Mouse (Mus musculus): ENCODE data around the gene Nxf2. TPM values are rescaled to one million over a fixed set of nuclear protein-coding genes. Genes with fewer than 3 reads are reported as not detected.
A peak's percentile ranks its signal among the peaks of the same experiment; 100 is the strongest.

Nxf2 gene
- 0.45 and 0.61 TPM in 2 replicates for polyA plus RNA-seq (2016; fragmentation: Nextera tagmentation; extraction: Ambion mirVana)

DNA sequence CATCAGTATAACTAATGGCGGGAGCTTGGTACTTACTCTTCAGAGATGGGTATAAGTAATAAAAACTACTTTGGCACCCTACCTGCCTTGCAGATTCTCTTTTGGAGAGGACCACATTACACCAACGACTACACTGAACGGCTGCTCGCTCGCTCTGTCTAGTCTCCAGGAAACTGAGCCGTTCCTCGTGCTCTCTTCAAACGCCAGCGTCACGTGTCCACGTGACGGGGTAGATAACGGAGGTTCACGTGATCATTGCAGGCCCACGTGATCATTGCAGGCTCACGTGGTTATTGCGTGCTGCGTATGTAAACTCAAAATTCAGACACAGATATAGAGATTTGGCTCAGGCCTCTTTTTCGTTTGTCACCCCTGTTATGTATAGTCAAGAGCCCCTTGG is at the start of gene Nxf2:
Gene Nxf2 (minus strand): TSS at position 209 of the 400 bp plus-strand sequence.
- whole genome bisulfite sequencing, result 90% methylated on average over 19 of the region's 19 CpGs
- no peak within 1 kb of the TSS for H3K9ac ChIP-seq (replicated peaks)
- H3K27ac ChIP-seq (replicated peaks), result no peak within 1 kb of the TSS
- H3K4me3 ChIP-seq, result peak within 1 kb of the TSS; percentile 33
- no peaks in the 10 kb centered on the region for H3K4me1 ChIP-seq
- H3K27me3 ChIP-seq, result peaks cover 20% of the 10 kb centered on the region
- no peaks in the 10 kb centered on the region for H3K9me3 ChIP-seq
- no peaks in the 10 kb centered on the region for H3K36me3 ChIP-seq
- no peak for ATAC-seq (ENCODE audit: low FRiP score, low read depth)
- peak within 1 kb of the TSS; percentile 48 for H3K4me2 ChIP-seq (replicated peaks)

DNA sequence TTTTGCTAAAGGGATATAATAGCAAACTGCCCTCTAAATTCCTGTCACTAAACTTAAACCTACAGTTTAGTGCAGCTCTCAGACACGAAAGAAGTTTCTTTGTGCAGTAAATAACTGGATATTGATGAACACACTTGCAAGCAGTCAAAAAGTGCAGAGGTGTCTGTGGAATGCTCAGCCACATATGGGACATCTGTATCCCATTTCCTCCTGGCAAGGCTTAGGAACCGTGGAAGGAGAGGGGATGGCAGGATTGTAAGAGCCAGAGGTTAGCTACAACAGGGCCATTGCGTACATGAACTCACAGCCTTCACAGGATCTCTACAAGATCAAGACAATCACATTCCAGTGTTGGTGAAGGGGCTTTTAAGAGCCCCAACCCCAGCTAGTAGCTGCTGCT is 46.8 kb upstream of the Nxf2 start:
- H3K4me2 ChIP-seq (replicated peaks), result no peak overlapping the region
- no peaks in the 10 kb centered on the region for H3K36me3 ChIP-seq
- H3K4me3 ChIP-seq, result no peak overlapping the region
- no peaks in the 10 kb centered on the region for H3K9me3 ChIP-seq
- no peak overlapping the region for H3K27ac ChIP-seq (replicated peaks)
- ATAC-seq (ENCODE audit: low FRiP score, low read depth), result no peak
- WGBS, result 59% methylated on average over 3 of the region's 3 CpGs
- no peak overlapping the region for H3K9ac ChIP-seq (replicated peaks)
- H3K27me3 ChIP-seq, result peaks cover 11% of the 10 kb centered on the region
- H3K4me1 ChIP-seq, result no peaks in the 10 kb centered on the region

- peak overlapping the region; percentile 61 for H3K4me3 ChIP-seq
- H3K4me1 ChIP-seq, result no peaks in the 10 kb centered on the region
- no peak; the same call in 1 of the 2 replicates for ATAC-seq (ENCODE audit: low FRiP score, low read depth)
- H3K27me3 ChIP-seq, result peaks cover 11% of the 10 kb centered on the region
- no peaks in the 10 kb centered on the region for H3K36me3 ChIP-seq
- peak overlapping the region; percentile 31; the same call in 1 of the 2 replicates for H3K9ac ChIP-seq (replicated peaks)
- no peaks in the 10 kb centered on the region for H3K9me3 ChIP-seq
- H3K27ac ChIP-seq (replicated peaks), result peak overlapping the region; percentile 94; the same call in 1 of the 2 replicates
- WGBS, result 34% methylated on average over 6 of the region's 6 CpGs
- H3K4me2 ChIP-seq (replicated peaks), result peak overlapping the region; percentile 48
These were observed 44.9 kb upstream of the Nxf2 start for GRCm38 (mm10) chrX:135009471-135009815.

DNA sequence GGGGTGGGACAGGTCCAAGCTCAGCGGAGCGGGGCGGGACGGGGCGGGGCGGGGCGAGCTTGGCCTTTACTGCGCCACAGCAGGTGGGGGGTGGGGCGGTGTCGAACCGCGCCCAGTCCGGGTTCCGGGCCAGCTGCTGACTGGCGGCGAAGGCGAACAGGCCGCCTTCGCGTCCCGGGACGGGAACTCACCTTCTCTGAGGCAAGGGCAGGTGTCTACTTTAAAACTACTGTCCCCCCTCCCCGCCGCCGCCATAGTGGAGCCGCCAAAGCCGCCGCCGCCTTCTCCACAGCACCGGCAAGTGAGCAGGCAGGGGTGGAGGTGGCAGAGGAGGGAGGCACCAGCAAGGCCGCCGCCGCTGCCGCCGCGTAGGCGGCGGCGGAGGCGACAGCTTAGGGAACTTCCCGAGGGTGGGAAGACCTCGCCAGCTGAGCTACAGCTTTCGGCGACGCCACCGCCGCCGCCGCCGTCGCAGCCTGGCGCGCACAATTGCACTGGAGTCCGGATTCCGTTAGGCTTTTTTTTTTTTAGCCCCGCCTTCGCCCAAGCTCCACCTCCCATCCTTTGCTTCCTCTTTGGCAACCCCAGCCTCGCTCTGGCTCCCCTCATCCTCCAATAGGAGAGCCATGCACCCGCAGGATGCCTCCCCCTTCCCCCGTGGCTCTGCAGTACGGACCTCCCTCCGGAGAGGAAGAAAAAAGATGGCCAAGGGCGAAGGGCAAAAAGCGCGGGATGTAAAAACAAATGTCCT is 44.3 kb upstream of the Nxf2 start, which contains the start of gene Zmat1:
Gene Zmat1 (minus strand): TSS at position 490 of the 751 bp plus-strand sequence.
- peak within 1 kb of the TSS; percentile 71 for H3K9ac ChIP-seq (replicated peaks)
- H3K4me2 ChIP-seq (replicated peaks), result peak within 1 kb of the TSS; percentile 48
- H3K36me3 ChIP-seq, result no peaks in the 10 kb centered on the region
- no peaks in the 10 kb centered on the region for H3K9me3 ChIP-seq
- peak; percentile 99 for ATAC-seq (ENCODE audit: low FRiP score, low read depth)
- peak within 1 kb of the TSS; percentile 61 for H3K4me3 ChIP-seq
- H3K4me1 ChIP-seq, result no peaks in the 10 kb centered on the region
- 24% methylated on average over 49 of the region's 65 CpGs for WGBS
- peak within 1 kb of the TSS; percentile 94 for H3K27ac ChIP-seq (replicated peaks)
- H3K27me3 ChIP-seq, result peaks cover 11% of the 10 kb centered on the region

DNA sequence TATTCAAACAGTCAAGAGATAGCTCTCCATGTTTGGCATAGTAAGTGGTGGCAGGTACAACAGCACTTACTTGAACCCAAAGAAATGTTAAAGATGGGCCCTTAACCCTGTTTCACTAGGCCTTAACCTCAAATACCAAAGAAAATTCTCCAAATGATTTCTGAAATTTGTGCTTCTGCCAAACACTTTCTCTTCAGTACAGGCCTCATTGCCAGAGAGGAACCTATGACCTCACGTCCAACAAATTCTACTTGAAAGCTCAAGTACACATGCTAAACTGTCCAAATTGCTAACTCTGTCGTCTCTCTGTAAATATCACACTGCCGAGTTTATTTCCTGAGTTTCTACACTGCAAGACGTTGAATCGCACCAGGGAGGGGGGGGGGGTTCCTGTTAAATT is 43.5 kb upstream of the Nxf2 start:
- Histone ChIP-seq H3K27ac (replicated peaks) (no peak overlapping the region), H3K4me3 (peak overlapping the region; percentile 61), H3K27me3 (peaks cover 11% of the 10 kb centered on the region), H3K4me2 (replicated peaks) (peak overlapping the region; percentile 48), H3K36me3 (no peaks in the 10 kb centered on the region), H3K9me3 (no peaks in the 10 kb centered on the region), H3K9ac (replicated peaks) (peak overlapping the region; percentile 71; the same call in 1 of the 2 replicates), H3K4me1 (no peaks in the 10 kb centered on the region)
- ATAC-seq (ENCODE audit: low FRiP score, low read depth), result no peak
- 19% methylated on average over 5 of the region's 5 CpGs for WGBS

GRCm38 (mm10) chrX:134963305-134964094 is 1.1 kb downstream of the Nxf2 start:
- Histone ChIP-seq H3K4me2 (replicated peaks) (peak overlapping the region; percentile 48), H3K36me3 (no peaks in the 10 kb centered on the region), H3K27me3 (peaks cover 21% of the 10 kb centered on the region; the same call in 1 of the 2 replicates), H3K9me3 (no peaks in the 10 kb centered on the region), H3K27ac (replicated peaks) (no peak overlapping the region), H3K4me1 (no peaks in the 10 kb centered on the region), H3K4me3 (peak overlapping the region; percentile 33), H3K9ac (replicated peaks) (no peak overlapping the region)
- WGBS, result 67% methylated on average over 28 of the region's 53 CpGs
- ATAC-seq (ENCODE audit: low FRiP score, low read depth), result peak; percentile 92

DNA sequence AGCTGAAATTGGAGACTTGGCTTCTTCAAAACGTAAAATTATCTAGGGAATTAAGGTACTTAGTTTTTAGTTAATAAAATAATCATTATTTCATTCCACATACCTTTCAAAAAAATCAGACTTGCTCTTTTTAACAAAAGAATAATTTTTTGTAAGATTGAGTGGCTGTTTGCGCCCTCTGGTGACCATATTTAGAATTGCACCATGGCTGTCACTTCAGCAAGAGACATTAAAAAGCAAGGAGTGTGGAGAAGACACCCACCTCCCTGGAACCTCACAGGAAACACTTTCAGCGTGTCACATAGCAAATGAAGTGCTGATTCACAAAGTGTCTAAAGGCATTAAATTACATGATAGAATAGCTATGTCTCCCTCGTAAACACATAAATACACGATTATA is 34.2 kb downstream of the Nxf2 start:
- Histone ChIP-seq H3K4me2 (replicated peaks) (no peak overlapping the region), H3K27ac (replicated peaks) (no peak overlapping the region), H3K27me3 (no peaks in the 10 kb centered on the region; the same call in 1 of the 2 replicates), H3K9me3 (no peaks in the 10 kb centered on the region), H3K36me3 (no peaks in the 10 kb centered on the region), H3K4me1 (no peaks in the 10 kb centered on the region), H3K4me3 (no peak overlapping the region), H3K9ac (replicated peaks) (no peak overlapping the region)
- 44% methylated on average over 5 of the region's 5 CpGs for WGBS
- ATAC-seq (ENCODE audit: low FRiP score, low read depth), result no peak

- no peak overlapping the region for H3K27ac ChIP-seq (replicated peaks)
- H3K27me3 ChIP-seq, result no peaks in the 10 kb centered on the region; the same call in 1 of the 2 replicates
- H3K4me1 ChIP-seq, result no peaks in the 10 kb centered on the region
- H3K36me3 ChIP-seq, result no peaks in the 10 kb centered on the region
- no peaks in the 10 kb centered on the region for H3K9me3 ChIP-seq
- H3K4me3 ChIP-seq, result no peak overlapping the region
- no peak overlapping the region for H3K9ac ChIP-seq (replicated peaks)
- no peak for ATAC-seq (ENCODE audit: low FRiP score, low read depth)
- H3K4me2 ChIP-seq (replicated peaks), result no peak overlapping the region
- 79% methylated on average over 5 of the region's 5 CpGs for WGBS
These were observed 34.6 kb downstream of the Nxf2 start for GRCm38 (mm10) chrX:134929927-134930326.

DNA sequence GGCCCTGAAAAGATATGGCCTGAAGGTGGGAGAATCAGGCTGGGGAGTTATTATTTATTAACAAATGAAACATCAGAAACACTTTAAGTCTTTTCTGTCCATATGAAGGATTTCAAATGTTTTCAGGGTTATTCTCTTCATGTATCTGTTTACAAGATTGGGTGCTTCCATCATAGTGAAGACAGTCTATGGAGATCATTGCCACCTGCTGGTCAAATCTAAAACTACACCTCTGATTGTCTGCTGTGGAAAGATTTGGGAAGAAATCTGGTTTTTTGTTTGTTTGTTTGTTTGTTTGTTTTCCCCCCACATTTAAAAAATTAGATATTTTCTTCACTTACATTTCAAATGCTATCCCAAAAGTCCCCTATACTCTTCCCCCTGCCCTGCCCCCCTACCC is 39.5 kb downstream of the Nxf2 start:
- Histone ChIP-seq H3K4me1 (no peaks in the 10 kb centered on the region), H3K4me2 (replicated peaks) (no peak overlapping the region), H3K27me3 (no peaks in the 10 kb centered on the region), H3K4me3 (no peak overlapping the region), H3K27ac (replicated peaks) (no peak overlapping the region), H3K9me3 (no peaks in the 10 kb centered on the region), H3K9ac (replicated peaks) (no peak overlapping the region), H3K36me3 (no peaks in the 10 kb centered on the region)
- no peak for ATAC-seq (ENCODE audit: low FRiP score, low read depth)

- H3K4me1 ChIP-seq, result no peaks in the 10 kb centered on the region
- no peak overlapping the region for H3K9ac ChIP-seq (replicated peaks)
- no peaks in the 10 kb centered on the region for H3K9me3 ChIP-seq
- H3K4me3 ChIP-seq, result no peak overlapping the region
- no peak for ATAC-seq (ENCODE audit: low FRiP score, low read depth)
- WGBS, result 65% methylated on average over 7 of the region's 7 CpGs
- no peak overlapping the region for H3K4me2 ChIP-seq (replicated peaks)
- no peaks in the 10 kb centered on the region; the same call in 1 of the 2 replicates for H3K27me3 ChIP-seq
- no peaks in the 10 kb centered on the region for H3K36me3 ChIP-seq
- H3K27ac ChIP-seq (replicated peaks), result no peak overlapping the region
These were observed 40.7 kb downstream of the Nxf2 start for GRCm38 (mm10) chrX:134923675-134924424.

DNA sequence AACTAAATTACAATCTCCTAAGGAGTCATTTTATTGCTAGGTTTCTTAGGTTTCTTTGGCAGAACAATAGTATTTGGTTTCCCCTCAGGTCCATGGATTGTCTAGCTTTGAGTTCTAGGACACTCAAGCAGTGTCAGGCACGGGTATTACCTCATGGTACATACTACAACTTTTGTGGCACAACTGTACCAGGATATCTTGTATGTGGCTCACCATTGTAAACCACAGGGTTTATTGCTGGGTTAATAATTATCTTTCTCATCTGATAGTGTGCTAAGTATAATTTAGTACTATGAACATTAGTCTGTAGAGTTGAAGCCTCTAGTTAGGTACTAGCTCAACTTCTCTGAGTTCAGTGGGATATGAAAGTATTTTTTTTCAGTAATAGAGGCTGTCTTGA is 45.3 kb downstream of the Nxf2 start:
- Histone ChIP-seq H3K27ac (replicated peaks) (no peak overlapping the region), H3K36me3 (no peaks in the 10 kb centered on the region), H3K4me1 (no peaks in the 10 kb centered on the region), H3K27me3 (peaks cover 4% of the 10 kb centered on the region; the same call in 1 of the 2 replicates), H3K4me3 (no peak overlapping the region), H3K9ac (replicated peaks) (no peak overlapping the region), H3K4me2 (replicated peaks) (no peak overlapping the region), H3K9me3 (no peaks in the 10 kb centered on the region)
- WGBS, result 68% methylated on average over 1 of the region's 1 CpGs
- no peak for ATAC-seq (ENCODE audit: low FRiP score, low read depth)

Data from midbrain, embryonic 12.5 days (tissue).